Mouse (Mus musculus) activated CD4-positive, CD25-positive, alpha-beta regulatory T cell (primary cell): Measurements from ENCODE around the gene Akr1b3. TPM values are rescaled to one million over a fixed set of nuclear protein-coding genes. Genes with fewer than 3 reads are reported as not detected.

Experiments
- polyA plus RNA-seq, 2 experiments: library from polyadenylated mRNA; unstranded; fragments of 100-300 nt; shearing (Covaris generic); gene quantifications; one replicate each; pipeline ENCODE4 v1.2.1; 2017

Akr1b3 gene
- 100 to 1,000 TPM; 274 to 324 TPM for polyA plus RNA-seq

GRCm38 (mm10) chr6:34316854-34317771, at the start of gene Akr1b3:
Gene Akr1b3, minus strand, starts transcription at chr6:34317478.

DNA sequence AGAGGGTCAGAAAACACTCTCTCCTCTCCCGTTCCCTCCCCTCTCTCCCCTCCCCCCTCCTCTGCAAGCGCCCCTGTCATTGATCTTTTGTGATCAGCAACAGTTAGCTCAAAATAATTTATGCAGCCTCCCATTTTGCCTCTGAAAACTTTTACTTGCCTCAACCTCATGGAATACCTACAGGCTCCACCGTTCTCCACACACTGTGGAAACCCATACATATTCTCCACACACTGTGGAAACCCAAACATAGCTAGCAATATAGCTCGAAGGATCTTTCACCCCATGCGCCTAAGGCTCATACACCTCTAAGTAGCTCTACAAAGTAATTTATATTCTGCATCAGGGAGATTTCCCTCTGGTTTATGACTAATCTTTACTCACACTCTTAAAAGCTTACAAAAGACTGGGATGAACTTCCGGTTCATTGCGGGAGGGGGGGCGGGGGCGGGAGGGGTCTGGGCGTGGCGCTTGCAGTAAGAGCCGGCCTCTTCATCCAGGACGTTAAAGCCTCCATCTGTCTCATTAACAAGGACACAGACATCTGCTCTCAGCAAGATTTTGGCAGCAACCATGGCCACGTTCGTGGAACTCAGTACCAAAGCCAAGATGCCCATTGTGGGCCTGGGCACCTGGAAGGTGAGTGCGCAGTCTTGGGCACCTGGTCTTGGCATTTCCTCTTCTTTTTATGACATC, 36.5 kb upstream of the Akr1b3 start, which contains the start of gene Akr1b8:
Gene Akr1b8 (plus strand): TSS at position 462 of the 696 bp plus-strand sequence.

Other genes with a start within 250 kb of the Akr1b3 start
- 10 to 100 TPM; 32.9 to 48.7 TPM for gene Slc35b4, start 140.4 kb downstream of the Akr1b3 start, polyA plus RNA-seq
- gene Akr1b8, start 36.6 kb upstream of the Akr1b3 start, polyA plus RNA-seq = not detected
- gene Akr1b10, start 66.7 kb upstream of the Akr1b3 start, polyA plus RNA-seq = 10 to 100 TPM; 47.8 to 51.8 TPM
- under 1 TPM; 0.25 to 0.29 TPM for gene Akr1b7, start 94.9 kb upstream of the Akr1b3 start, polyA plus RNA-seq
- gene Bpgm, start 158.7 kb upstream of the Akr1b3 start, polyA plus RNA-seq = 10 to 100 TPM; 22.2 to 30.3 TPM